Mouse (Mus musculus): Measurements from ENCODE around the gene Vasn. TPM values are rescaled to one million over a fixed set of nuclear protein-coding genes. Genes with fewer than 3 reads are reported as not detected.

The Vasn gene
- total and polyA plus RNA-seq, 3 experiments = 2.0 to 5.0 (median 2.2) TPM

DNA sequence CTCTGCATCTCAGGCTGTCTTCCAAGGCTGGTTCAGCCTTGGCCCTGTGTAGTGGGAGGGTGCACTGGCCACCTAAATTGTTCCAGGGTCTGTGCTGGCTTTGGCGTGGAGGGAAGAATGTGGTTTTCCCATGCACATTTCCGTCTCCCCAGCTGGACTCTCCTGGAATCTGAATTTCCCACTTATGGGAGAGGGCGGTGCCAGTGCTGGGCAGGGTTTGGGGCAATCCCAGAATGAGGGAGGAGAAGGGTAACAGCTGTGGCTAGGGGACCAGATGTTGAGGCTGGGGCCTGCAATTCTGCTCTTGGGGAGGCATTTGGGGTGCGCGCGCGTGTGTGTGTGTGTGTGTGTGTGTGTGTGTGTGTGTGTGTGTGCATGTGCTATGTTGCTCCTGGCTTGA, 42.4 kb upstream of the Vasn start:
- Histone ChIP-seq H3K79me2 (replicated peaks; ENCODE audit: control insufficient read depth, extremely low read depth, insufficient read depth, poor library complexity, severe bottlenecking) (no peaks in the 10 kb centered on the region), H3K4me1 (ENCODE audit: control insufficient read depth in 1 of 2, insufficient read depth in 2 of 2) (peaks cover 17 to 35% of the 10 kb centered on the region in 2 experiments), H3K27me3 (replicated peaks) (peaks cover 30% of the 10 kb centered on the region), H3K36me3 (replicated peaks in 1 of 2; ENCODE audit: control insufficient read depth in 1 of 2, insufficient read depth in 1 of 2, low read length in 1 of 2) (no peaks in the 10 kb centered on the region), H3K9ac (ENCODE audit: insufficient read depth, low read depth) (no peak overlapping the region), H3K4me2 (ENCODE audit: insufficient read depth, low read depth, poor library complexity, severe bottlenecking) (no peak overlapping the region), H3K9me3 (replicated peaks; ENCODE audit: low read length) (no peaks in the 10 kb centered on the region), H3K4me3 (replicated peaks in 1 of 3; ENCODE audit: low read depth in 2 of 3, low read length in 2 of 3, poor library complexity in 1 of 3) (no peak overlapping the region), H3K27ac (ENCODE audit: insufficient read depth, low read depth) (no peak overlapping the region)
- TF ChIP-seq TCF12 (IDR thresholded peaks at IDR 0.05; ENCODE audit: low read depth, low read length) = no peak
- TF ChIP-seq HCFC1 (IDR thresholded peaks at IDR 0.05; ENCODE audit: low read depth, low read length) = no peak
- TF ChIP-seq ELF1 (IDR thresholded peaks at IDR 0.05; ENCODE audit: low read depth, low read length) = no peak
- no peak for TF ChIP-seq ZMIZ1 (IDR thresholded peaks at IDR 0.05; ENCODE audit: low read depth, low read length)
- no peak for TF ChIP-seq TBP (conservative IDR thresholded peaks at IDR 0.05; ENCODE audit: low read depth, low read length)
- no peak for TF ChIP-seq JUN (IDR thresholded peaks at IDR 0.05; ENCODE audit: insufficient read depth, low read depth, low read length)
- dilution Hi-C loops (cut with MboI; ENCODE audit: extremely low pct_ligation_motif_present, extremely low pct_unique_long_range_greater_than_20kb, low sequenced_read_pairs) (no loop called here), in situ Hi-C loops (cut with MboI; ENCODE audit: low pct_ligation_motif_present, low pct_unique_long_range_greater_than_20kb, low sequenced_read_pairs) (no loop called here)
- DNase-seq (ENCODE audit: extremely low read depth) = no peak

DNA sequence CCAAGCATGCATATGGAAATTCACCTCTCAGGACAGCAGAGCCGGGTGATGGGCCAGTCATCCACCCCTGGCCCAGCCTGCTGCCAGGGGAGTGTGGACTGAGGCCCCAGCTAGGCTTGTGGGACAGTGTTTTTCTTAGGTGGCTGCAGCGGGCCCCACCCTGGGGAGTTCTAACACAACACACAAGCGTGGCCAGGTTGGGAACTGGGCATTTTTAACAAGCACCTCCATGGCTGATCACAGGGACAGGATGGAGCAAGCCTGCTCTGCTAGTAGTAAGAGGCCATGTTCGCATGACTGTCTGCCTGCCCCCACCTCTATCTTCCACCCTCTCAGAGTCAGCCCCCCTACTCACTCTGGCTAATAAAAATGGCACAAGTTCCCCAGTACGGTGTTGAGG, 41.7 kb upstream of the Vasn start:
- H3K79me2 ChIP-seq (replicated peaks; ENCODE audit: control insufficient read depth, extremely low read depth, insufficient read depth, poor library complexity, severe bottlenecking) = no peaks in the 10 kb centered on the region
- DNase-seq (ENCODE audit: extremely low read depth) = no peak
- H3K27ac ChIP-seq (ENCODE audit: insufficient read depth, low read depth) = no peak overlapping the region
- TF ChIP-seq TCF12 (IDR thresholded peaks at IDR 0.05; ENCODE audit: low read depth, low read length) = no peak
- H3K4me2 ChIP-seq (ENCODE audit: insufficient read depth, low read depth, poor library complexity, severe bottlenecking) = no peak overlapping the region
- H3K9me3 ChIP-seq (replicated peaks; ENCODE audit: low read length) = no peaks in the 10 kb centered on the region
- H3K9ac ChIP-seq (ENCODE audit: insufficient read depth, low read depth) = no peak overlapping the region
- H3K27me3 ChIP-seq (replicated peaks) = peaks cover 30% of the 10 kb centered on the region
- no peaks in the 10 kb centered on the region for H3K36me3 ChIP-seq (replicated peaks in 1 of 2; ENCODE audit: control insufficient read depth in 1 of 2, insufficient read depth in 1 of 2, low read length in 1 of 2)
- no peak overlapping the region for H3K4me3 ChIP-seq (replicated peaks in 1 of 3; ENCODE audit: low read depth in 2 of 3, low read length in 2 of 3, poor library complexity in 1 of 3)
- peaks cover 17 to 35% of the 10 kb centered on the region in 2 experiments for H3K4me1 ChIP-seq (ENCODE audit: control insufficient read depth in 1 of 2, insufficient read depth in 2 of 2)
- in situ Hi-C loops (cut with MboI; ENCODE audit: low pct_ligation_motif_present, low pct_unique_long_range_greater_than_20kb, low sequenced_read_pairs) = no loop called here
- dilution Hi-C loops (cut with MboI; ENCODE audit: extremely low pct_ligation_motif_present, extremely low pct_unique_long_range_greater_than_20kb, low sequenced_read_pairs) = no loop called here

DNA sequence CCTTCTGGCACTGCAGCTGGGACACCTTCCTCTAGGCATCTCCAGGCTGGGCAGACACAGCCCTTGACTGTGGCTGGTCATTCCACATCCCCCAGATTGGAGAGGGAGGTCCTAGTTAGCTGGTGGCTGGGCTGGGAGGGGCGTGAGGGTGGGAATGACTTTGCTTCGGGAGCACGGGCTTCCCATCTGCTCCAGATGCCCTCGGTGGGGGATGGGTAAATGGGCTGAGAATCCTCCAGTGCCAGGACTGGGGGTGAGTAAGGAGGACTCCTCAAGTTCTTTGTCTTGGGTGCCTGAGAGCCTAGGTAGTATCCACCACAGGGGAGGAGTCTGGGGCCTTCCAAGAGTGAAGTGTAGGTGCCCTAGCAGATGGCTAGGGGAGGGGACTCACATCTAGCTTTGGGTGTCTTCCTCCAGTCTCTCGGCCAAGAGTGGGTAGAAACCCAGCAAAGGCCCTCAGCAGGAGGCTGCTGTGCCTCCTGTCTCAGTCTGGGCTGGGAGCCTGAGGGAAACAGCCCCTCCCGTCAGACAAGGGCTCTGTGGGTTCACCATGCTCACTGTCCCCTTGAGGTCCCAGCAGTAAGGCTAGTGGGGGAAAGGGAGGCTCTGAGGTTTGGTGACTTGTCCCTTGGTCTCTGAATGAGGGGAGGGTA, 40.7 kb upstream of the Vasn start:
- H3K36me3 ChIP-seq (replicated peaks in 1 of 2; ENCODE audit: control insufficient read depth in 1 of 2, insufficient read depth in 1 of 2, low read length in 1 of 2) = no peaks in the 10 kb centered on the region
- no peak overlapping the region for H3K9ac ChIP-seq (ENCODE audit: insufficient read depth, low read depth)
- H3K27me3 ChIP-seq (replicated peaks) = peaks cover 26% of the 10 kb centered on the region
- H3K27ac ChIP-seq (ENCODE audit: insufficient read depth, low read depth) = no peak overlapping the region
- no peak overlapping the region for H3K4me3 ChIP-seq (replicated peaks in 1 of 3; ENCODE audit: low read depth in 2 of 3, low read length in 2 of 3, poor library complexity in 1 of 3)
- dilution Hi-C loops (cut with MboI; ENCODE audit: extremely low pct_ligation_motif_present, extremely low pct_unique_long_range_greater_than_20kb, low sequenced_read_pairs) = no loop called here
- no peaks in the 10 kb centered on the region for H3K79me2 ChIP-seq (replicated peaks; ENCODE audit: control insufficient read depth, extremely low read depth, insufficient read depth, poor library complexity, severe bottlenecking)
- no peaks in the 10 kb centered on the region for H3K9me3 ChIP-seq (replicated peaks; ENCODE audit: low read length)
- peaks cover 14 to 30% of the 10 kb centered on the region in 2 experiments for H3K4me1 ChIP-seq (ENCODE audit: control insufficient read depth in 1 of 2, insufficient read depth in 2 of 2)
- no peak for DNase-seq (ENCODE audit: extremely low read depth)
- H3K4me2 ChIP-seq (ENCODE audit: insufficient read depth, low read depth, poor library complexity, severe bottlenecking) = no peak overlapping the region
- in situ Hi-C loops (cut with MboI; ENCODE audit: low pct_ligation_motif_present, low pct_unique_long_range_greater_than_20kb, low sequenced_read_pairs) = no loop called here
- no peak for TF ChIP-seq PAX5 (IDR thresholded peaks at IDR 0.05; ENCODE audit: low read length)
- no peak for TF ChIP-seq TCF12 (IDR thresholded peaks at IDR 0.05; ENCODE audit: low read depth, low read length)
- no peak for TF ChIP-seq MEF2A (IDR thresholded peaks at IDR 0.05; ENCODE audit: borderline replicate concordance, low read depth, low read length)

All from CH12.LX (cell line).